Mouse (Mus musculus) cerebellum, adult 9-10 months (tissue): ENCODE measurements around the gene Camta1.

Source experiments
- DNase-seq: peaks from one replicate; pipeline ENCODE4 v3.0.0; 2022

The Camta1 gene

GRCm38 (mm10) chr4:151666411-151666901 lies 195.2 kb downstream of the Camta1 start:
- DNase-seq, result peak; percentile 64

- no peak for DNase-seq
These were observed 200.2 kb downstream of the Camta1 start for GRCm38 (mm10) chr4:151661486-151661885.

- no peak for DNase-seq
These were observed 205.2 kb downstream of the Camta1 start for GRCm38 (mm10) chr4:151656427-151656826.

- DNase-seq, result no peak
These were observed 205.9 kb downstream of the Camta1 start for GRCm38 (mm10) chr4:151655637-151656385.

- no peak for DNase-seq
These were observed 206.4 kb downstream of the Camta1 start for GRCm38 (mm10) chr4:151655227-151655626.

GRCm38 (mm10) chr4:151642418-151642817 lies 219.3 kb downstream of the Camta1 start:
- no peak for DNase-seq

GRCm38 (mm10) chr4:151640971-151641370 lies 220.7 kb downstream of the Camta1 start:
- no peak for DNase-seq

GRCm38 (mm10) chr4:151638941-151639340 lies 222.7 kb downstream of the Camta1 start:
- DNase-seq, result peak; percentile 81

- DNase-seq, result no peak
These were observed 224.3 kb downstream of the Camta1 start for GRCm38 (mm10) chr4:151637348-151637747.

- no peak for DNase-seq
These were observed 226.9 kb downstream of the Camta1 start for GRCm38 (mm10) chr4:151634771-151635170.

- DNase-seq, result no peak
These were observed 227.9 kb downstream of the Camta1 start for GRCm38 (mm10) chr4:151633795-151634194.

GRCm38 (mm10) chr4:151632321-151632720 lies 229.4 kb downstream of the Camta1 start:
- DNase-seq, result no peak

- no peak for DNase-seq
These were observed 231.0 kb downstream of the Camta1 start for GRCm38 (mm10) chr4:151630664-151631063.

- no peak for DNase-seq
These were observed 231.4 kb downstream of the Camta1 start for GRCm38 (mm10) chr4:151630231-151630630.

- DNase-seq, result no peak
These were observed 242.1 kb downstream of the Camta1 start for GRCm38 (mm10) chr4:151619541-151620016.

- DNase-seq, result no peak
These were observed 243.0 kb downstream of the Camta1 start for GRCm38 (mm10) chr4:151618420-151619310.

GRCm38 (mm10) chr4:151611621-151612020 lies 250.1 kb downstream of the Camta1 start:
- DNase-seq, result no peak

- peak; percentile 50 for DNase-seq
These were observed 251.4 kb downstream of the Camta1 start for GRCm38 (mm10) chr4:151610266-151610665.

GRCm38 (mm10) chr4:151604907-151605306 lies 256.8 kb downstream of the Camta1 start:
- DNase-seq, result no peak

- no peak for DNase-seq
These were observed 257.2 kb downstream of the Camta1 start for GRCm38 (mm10) chr4:151604481-151604880.

GRCm38 (mm10) chr4:151603586-151603985 lies 258.1 kb downstream of the Camta1 start:
- no peak for DNase-seq

GRCm38 (mm10) chr4:151595116-151595515 lies 266.6 kb downstream of the Camta1 start:
- DNase-seq, result peak; percentile 45

GRCm38 (mm10) chr4:151593042-151593441 lies 268.6 kb downstream of the Camta1 start:
- no peak for DNase-seq

- DNase-seq, result no peak
These were observed 275.6 kb downstream of the Camta1 start for GRCm38 (mm10) chr4:151586074-151586473.
